Mouse (Mus musculus) heart, embryonic 15.5 days (tissue): ENCODE measurements around the gene Cchcr1. TPM values are rescaled to one million over a fixed set of nuclear protein-coding genes. Genes with fewer than 3 reads are reported as not detected.
"Not testable (repeated sequence)": the region's sequence is repeated elsewhere in the genome, so short reads cannot be mapped to it uniquely, and the experiment has no call there.

Experiments used
- ATAC-seq: fragments of 200-750 bp; cut with Nextera tagmentation; replicated peaks from 2 replicates; pipeline ENCODE4 v1.8.0; 2017; ENCODE audit warnings: low read depth, moderate TSS enrichment; ENCODE audit not compliant: insufficient number of reproducible peaks, insufficient read depth, low FRiP score
- H3K27ac ChIP-seq: fragments of 300-500 bp; sonication (generic); 2 replicates; pipeline ENCODE4 v1.5.1; 2015; ENCODE audit warnings: mild to moderate bottlenecking, inconsistent platforms
- H3K27me3 ChIP-seq: fragments of 300-500 bp; sonication (generic); 2 replicates; pipeline ENCODE4 v1.6.1; 2015; ENCODE audit warnings: inconsistent platforms
- H3K36me3 ChIP-seq: fragments of 300-500 bp; sonication (generic); 2 replicates; pipeline ENCODE4 v1.6.1; 2015; ENCODE audit warnings: mild to moderate bottlenecking, inconsistent platforms
- H3K4me1 ChIP-seq: fragments of 300-500 bp; sonication (generic); replicated peaks from 2 replicates; pipeline ENCODE4 v1.6.1; 2015; ENCODE audit warnings: inconsistent platforms
- H3K4me2 ChIP-seq: fragments of 300-500 bp; sonication (generic); 2 replicates; pipeline ENCODE4 v1.6.1; 2015; ENCODE audit warnings: inconsistent platforms, mild to moderate bottlenecking, moderate library complexity
- H3K4me3 ChIP-seq: fragments of 300-500 bp; sonication (generic); 2 replicates; pipeline ENCODE4 v1.5.1; 2015; ENCODE audit warnings: mild to moderate bottlenecking, inconsistent platforms
- H3K9ac ChIP-seq: fragments of 300-500 bp; sonication (generic); 2 replicates; pipeline ENCODE4 v1.6.1; 2015; ENCODE audit warnings: mild to moderate bottlenecking, inconsistent platforms
- H3K9me3 ChIP-seq: fragments of 300-500 bp; sonication (generic); replicated peaks from 2 replicates; pipeline ENCODE4 v1.6.1; 2016; ENCODE audit warnings: inconsistent platforms
- WGBS: fragments of 180-500 bp; shearing (Covaris S2); methylation state at CpG from one replicate; pipeline ENCODE4 v1.1.7; 2015; ENCODE audit warnings: mixed read lengths; 5-methylcytosine and 5-hydroxymethylcytosine counted together
- polyA plus RNA-seq: library from polyadenylated mRNA; unstranded; fragments of >200 nt; fragmentation: Nextera tagmentation; extraction: Ambion mirVana; gene quantifications from 2 replicates; pipeline ENCODE4 v1.2.1, GENCODE M21; 2015

Gene Cchcr1
- polyA plus RNA-seq: 12.8 and 15.4 TPM in 2 replicates

GRCm38 (mm10) chr17:35516652-35517500 lies at the start of gene Cchcr1, which contains the start of gene Tcf19:
Gene Cchcr1 (plus strand): TSS chr17:35517100.
Gene Tcf19 (minus strand): TSS chr17:35516824.
- Histone ChIP-seq H3K9me3 (no peaks in the 10 kb centered on the region), H3K9ac (peak within 1 kb of the TSS; percentile 68), H3K4me1 (peaks cover 34% of the 10 kb centered on the region), H3K27me3 (no peaks in the 10 kb centered on the region), H3K36me3 (no peaks in the 10 kb centered on the region), H3K4me2 (peak within 1 kb of the TSS; percentile 78), H3K4me3 (peak within 1 kb of the TSS; percentile 81), H3K27ac (peak within 1 kb of the TSS; percentile 53)
- WGBS: under 1% methylated on average over 67 of the region's 67 CpGs
- ATAC-seq: peak; percentile 96

GRCm38 (mm10) chr17:35468936-35469335 lies 48.0 kb upstream of the Cchcr1 start:
- 36% methylated on average over 3 of the region's 3 CpGs for WGBS
- H3K4me3 ChIP-seq, H3K9me3 ChIP-seq, H3K9ac ChIP-seq, H3K36me3 ChIP-seq, H3K27ac ChIP-seq, H3K4me2 ChIP-seq, ATAC-seq: not testable (repeated sequence)
- H3K4me1 ChIP-seq: peaks cover 18% of the 10 kb centered on the region
- H3K27me3 ChIP-seq: peaks cover 39% of the 10 kb centered on the region

- Histone ChIP-seq H3K9ac (0 out of 2 replicates have a peak within 1 kb of the TSS, but pooled peaks have one; percentile 40), H3K27ac (no peak within 1 kb of the TSS), H3K36me3 (no peaks in the 10 kb centered on the region), H3K27me3 (peaks cover 45% of the 10 kb centered on the region), H3K4me1 (peaks cover 18% of the 10 kb centered on the region), H3K4me3 (peak within 1 kb of the TSS; percentile 54), H3K9me3 (no peaks in the 10 kb centered on the region), H3K4me2 (peak within 1 kb of the TSS; percentile 94)
- no peak for ATAC-seq
- 2% methylated on average over 80 of the region's 80 CpGs for WGBS
Observed at GRCm38 (mm10) chr17:35469842-35470751, 46.8 kb upstream of the Cchcr1 start, which contains the start of gene H2-Q10. Gene H2-Q10 (plus strand): TSS chr17:35470089.

- H3K27me3 ChIP-seq: no peaks in the 10 kb centered on the region
- peaks cover 4% of the 10 kb centered on the region; the same call in 1 of the 2 replicates for H3K4me1 ChIP-seq
- 1% methylated on average over 9 of the region's 9 CpGs for WGBS
- no peak overlapping the region for H3K4me3 ChIP-seq
- H3K36me3 ChIP-seq: no peaks in the 10 kb centered on the region
- no peak overlapping the region for H3K27ac ChIP-seq
- H3K4me2 ChIP-seq: no peak overlapping the region
- H3K9me3 ChIP-seq: no peaks in the 10 kb centered on the region
- no peak for ATAC-seq
- H3K9ac ChIP-seq: no peak overlapping the region
Observed at GRCm38 (mm10) chr17:35484066-35484465, 32.8 kb upstream of the Cchcr1 start.

GRCm38 (mm10) chr17:35485702-35486101 lies 31.2 kb upstream of the Cchcr1 start:
- peaks cover 4% of the 10 kb centered on the region; the same call in 1 of the 2 replicates for H3K4me1 ChIP-seq
- WGBS: 21% methylated on average over 4 of the region's 4 CpGs
- no peak overlapping the region for H3K4me2 ChIP-seq
- H3K36me3 ChIP-seq: no peaks in the 10 kb centered on the region
- H3K9me3 ChIP-seq: no peaks in the 10 kb centered on the region
- H3K27ac ChIP-seq: peak overlapping the region; percentile 57
- ATAC-seq: peak; percentile 72
- H3K9ac ChIP-seq: no peak overlapping the region
- no peak overlapping the region for H3K4me3 ChIP-seq
- H3K27me3 ChIP-seq: peaks cover 8% of the 10 kb centered on the region; the same call in 1 of the 2 replicates

- H3K27ac ChIP-seq: no peak overlapping the region
Observed at GRCm38 (mm10) chr17:35486726-35487125, 30.2 kb upstream of the Cchcr1 start.

GRCm38 (mm10) chr17:35488041-35488440 lies 28.9 kb upstream of the Cchcr1 start:
- Histone ChIP-seq H3K9ac (no peak overlapping the region), H3K27me3 (peaks cover 8% of the 10 kb centered on the region; the same call in 1 of the 2 replicates)
- 89% methylated on average over 2 of the region's 2 CpGs for WGBS

More at GRCm38 (mm10) chr17:35486726-35487125, 30.2 kb upstream of the Cchcr1 start:
- H3K36me3 ChIP-seq: no peaks in the 10 kb centered on the region
- no peak for ATAC-seq
- H3K9me3 ChIP-seq: no peaks in the 10 kb centered on the region
- H3K4me2 ChIP-seq: no peak overlapping the region
- H3K9ac ChIP-seq: no peak overlapping the region
- H3K27me3 ChIP-seq: peaks cover 8% of the 10 kb centered on the region; the same call in 1 of the 2 replicates
- WGBS: 46% methylated on average over 10 of the region's 10 CpGs
- H3K4me1 ChIP-seq: peaks cover 4% of the 10 kb centered on the region; the same call in 1 of the 2 replicates
- no peak overlapping the region for H3K4me3 ChIP-seq

GRCm38 (mm10) chr17:35490320-35490719 lies 26.6 kb upstream of the Cchcr1 start:
- Histone ChIP-seq H3K27ac (no peak overlapping the region), H3K9me3 (no peaks in the 10 kb centered on the region), H3K36me3 (no peaks in the 10 kb centered on the region), H3K9ac (no peak overlapping the region), H3K27me3 (peaks cover 8% of the 10 kb centered on the region; the same call in 1 of the 2 replicates), H3K4me3 (no peak overlapping the region), H3K4me2 (no peak overlapping the region), H3K4me1 (peaks cover 4% of the 10 kb centered on the region; the same call in 1 of the 2 replicates)
- ATAC-seq: no peak
- WGBS: 75% methylated on average over 5 of the region's 5 CpGs

More at GRCm38 (mm10) chr17:35488041-35488440, 28.9 kb upstream of the Cchcr1 start:
- H3K4me2 ChIP-seq: no peak overlapping the region
- no peak overlapping the region for H3K4me3 ChIP-seq
- H3K36me3 ChIP-seq: no peaks in the 10 kb centered on the region
- peaks cover 4% of the 10 kb centered on the region; the same call in 1 of the 2 replicates for H3K4me1 ChIP-seq
- no peaks in the 10 kb centered on the region for H3K9me3 ChIP-seq
- no peak overlapping the region for H3K27ac ChIP-seq
- no peak for ATAC-seq

GRCm38 (mm10) chr17:35497124-35497523 lies 19.8 kb upstream of the Cchcr1 start:
- H3K4me1 ChIP-seq: no peaks in the 10 kb centered on the region
- 92% methylated on average over 7 of the region's 7 CpGs for WGBS
- H3K9me3 ChIP-seq: no peaks in the 10 kb centered on the region
- peaks cover 4% of the 10 kb centered on the region; the same call in 1 of the 2 replicates for H3K27me3 ChIP-seq
- H3K9ac ChIP-seq: no peak overlapping the region
- no peak for ATAC-seq
- no peak overlapping the region for H3K4me2 ChIP-seq
- H3K4me3 ChIP-seq: no peak overlapping the region
- no peaks in the 10 kb centered on the region for H3K36me3 ChIP-seq
- H3K27ac ChIP-seq: no peak overlapping the region

GRCm38 (mm10) chr17:35502226-35502625 lies 14.7 kb upstream of the Cchcr1 start:
- Histone ChIP-seq H3K27ac (no peak overlapping the region), H3K4me2 (no peak overlapping the region), H3K9me3 (no peaks in the 10 kb centered on the region), H3K4me3 (no peak overlapping the region), H3K9ac (no peak overlapping the region), H3K36me3 (no peaks in the 10 kb centered on the region), H3K27me3 (peaks cover 37% of the 10 kb centered on the region), H3K4me1 (no peaks in the 10 kb centered on the region)
- WGBS: 13% methylated on average over 6 of the region's 6 CpGs
- ATAC-seq: no peak

GRCm38 (mm10) chr17:35502762-35503161 lies 14.1 kb upstream of the Cchcr1 start:
- no peak overlapping the region for H3K4me3 ChIP-seq
- 55% methylated on average over 5 of the region's 5 CpGs for WGBS
- H3K4me2 ChIP-seq: no peak overlapping the region
- H3K9me3 ChIP-seq: no peaks in the 10 kb centered on the region
- ATAC-seq: no peak
- no peaks in the 10 kb centered on the region for H3K4me1 ChIP-seq
- peaks cover 41% of the 10 kb centered on the region for H3K27me3 ChIP-seq
- no peak overlapping the region for H3K9ac ChIP-seq
- no peaks in the 10 kb centered on the region for H3K36me3 ChIP-seq
- H3K27ac ChIP-seq: no peak overlapping the region
